Mouse (Mus musculus) heart, postnatal 0 days (tissue): ENCODE measurements at regions not wholly inside any gene's neighbourhood (a gene's known extent, or its start where the extent isn't known, plus 50 kb on each side); places are given as distances from the start of the nearest gene placed in this dataset.

Source experiments
- CTCF ChIP-seq: IDR thresholded peaks from 2 replicates; pipeline ENCODE4 v1.5.1; 2016; ENCODE audit warnings: antibody characterized with exemption, control low read depth, low read depth
- EP300 ChIP-seq: IDR thresholded peaks from 2 replicates; pipeline ENCODE4 v1.6.1; 2016; ENCODE audit warnings: antibody characterized with exemption, low read depth

GRCm38 (mm10) chr3:41375230-41375930, 180.2 kb upstream of the Jade1 start:
- TF ChIP-seq EP300 (no peak), CTCF (no peak)
